Mouse (Mus musculus): ENCODE data around the gene Sh3bgrl3.

GRCm38 (mm10) chr4:134164591-134164990 lies 36.0 kb upstream of the Sh3bgrl3 start:
- TF ChIP-seq SMC3 (IDR thresholded peaks at IDR 0.05; ENCODE audit: low read depth, low read length) (no peak), RCOR1 (IDR thresholded peaks at IDR 0.05; ENCODE audit: low read depth, low read length) (no peak), CHD1 (IDR thresholded peaks at IDR 0.05; ENCODE audit: low read depth, low read length) (no peak), EP300 (IDR thresholded peaks at IDR 0.05; ENCODE audit: low read depth in 1 of 2, low read length in 2 of 2) (no peak), MAX (IDR thresholded peaks at IDR 0.05; ENCODE audit: low read length) (no peak), BHLHE40 (IDR thresholded peaks at IDR 0.05; ENCODE audit: borderline replicate concordance, low read depth, low read length) (no peak), TAL1 (IDR thresholded peaks at IDR 0.05; ENCODE audit: low read length) (no peak), GATA1 (IDR thresholded peaks at IDR 0.05; ENCODE audit: low read depth, low read length) (no peak), CTCF (IDR thresholded peaks at IDR 0.05 in 2 of 3, conservative IDR thresholded peaks at IDR 0.05 in 1 of 3; ENCODE audit: control insufficient read depth in 1 of 3, insufficient read depth in 1 of 3, low read depth in 2 of 3, low read length in 3 of 3, poor library complexity in 1 of 3, severe bottlenecking in 1 of 3) (no peak)

Data from MEL (cell line).